9 mouse cellular contexts compared by ENCODE assay signal in genomic region chr16:72614898-72615297, GRCm38 (mm10).
A peak's percentile ranks its signal among the peaks of the same experiment; 100 is the strongest.
DNase-seq lines count a peak whose midpoint lies in the region; ATAC-seq and TF ChIP-seq lines count a peak whose summit lies in the region.
"Had no signal": no experiment of that assay in that cellular context is flagged by ENCODE, and none has a peak within 500 bp of the region (broad histone marks: within the 10 kb centered on the region; RNA-seq: fewer than 3 reads in every experiment).

No protein-coding gene starts in this region.

- ATAC-seq in midbrain, embryonic 13.5 days: peak; percentile 61; the same call in 1 of the 2 replicates

- no peaks in the 10 kb centered on the region for H3K9me3 ChIP-seq in MEL (replicated peaks; ENCODE audit: insufficient read depth, low read length)
- no peaks in the 10 kb centered on the region for H3K9me3 ChIP-seq in midbrain, embryonic 13.5 days
- H3K9me3 ChIP-seq: embryonic facial prominence, embryonic 12.5 days had no signal

- no peaks in the 10 kb centered on the region for H3K79me2 ChIP-seq in MEL (ENCODE audit: control insufficient read depth, insufficient read depth, low read length, poor library complexity)

- no peak overlapping the region for H3K27ac ChIP-seq in layer of hippocampus, adult 2 months
- no peak overlapping the region for H3K27ac ChIP-seq in MEL (ENCODE audit: control insufficient read depth, low read depth, low read length)
- H3K27ac ChIP-seq in midbrain, embryonic 13.5 days: no peak overlapping the region
- H3K27ac ChIP-seq: embryonic facial prominence, embryonic 12.5 days had no signal

- no peak overlapping the region for H3K4me3 ChIP-seq in layer of hippocampus, adult 2 months
- no peak overlapping the region for H3K4me3 ChIP-seq in MEL (ENCODE audit: control insufficient read depth in 1 of 2, insufficient read depth in 1 of 2, low read depth in 2 of 2, low read length in 2 of 2)
- H3K4me3 ChIP-seq in midbrain, embryonic 13.5 days (replicated peaks): no peak overlapping the region
- H3K4me3 ChIP-seq: embryonic facial prominence, embryonic 12.5 days had no signal

- no peak overlapping the region for H3K9ac ChIP-seq in MEL (ENCODE audit: control insufficient read depth, low read depth, low read length, poor library complexity, severe bottlenecking)
- H3K9ac ChIP-seq in midbrain, embryonic 13.5 days (replicated peaks): no peak overlapping the region
- H3K9ac ChIP-seq: embryonic facial prominence, embryonic 12.5 days had no signal

- no peak overlapping the region for H3K4me2 ChIP-seq in midbrain, embryonic 13.5 days (replicated peaks)
- H3K4me2 ChIP-seq: embryonic facial prominence, embryonic 12.5 days had no signal

- no peak for TF ChIP-seq POLR2A in MEL (IDR thresholded peaks at IDR 0.05; ENCODE audit: control insufficient read depth in 1 of 2, insufficient read depth in 1 of 2, low read depth in 1 of 2, low read length in 2 of 2, poor library complexity in 1 of 2)

- WGBS in midbrain, embryonic 13.5 days: 2% methylated on average over 1 of the region's 1 CpGs

- peak; percentile 15 for TF ChIP-seq RAD21 in MEL (IDR thresholded peaks at IDR 0.05; ENCODE audit: low read depth, low read length)

- no peaks in the 10 kb centered on the region for H3K4me1 ChIP-seq in MEL (ENCODE audit: control insufficient read depth in 1 of 2, insufficient read depth in 2 of 2, low read length in 2 of 2)
- H3K4me1 ChIP-seq in midbrain, embryonic 13.5 days (replicated peaks): peaks cover 15% of the 10 kb centered on the region
- H3K4me1 ChIP-seq: embryonic facial prominence, embryonic 12.5 days had no signal

- H3K27me3 ChIP-seq in MEL (ENCODE audit: control insufficient read depth in 1 of 2, insufficient read depth in 2 of 2, low read length in 2 of 2): no peaks in the 10 kb centered on the region; a peak in 1 of 4 replicates
- H3K27me3 ChIP-seq in midbrain, embryonic 13.5 days: no peaks in the 10 kb centered on the region

- TF ChIP-seq EP300 in MEL (IDR thresholded peaks at IDR 0.05; ENCODE audit: low read depth in 1 of 2, low read length in 2 of 2): no peak

- peak; percentile 81 for TF ChIP-seq CTCF in layer of hippocampus, adult 2 months (conservative IDR thresholded peaks at IDR 0.05)
- peak in 2 of 3 experiments; percentile 4 to 21; a peak in 1 of 6 replicates for TF ChIP-seq CTCF in MEL (IDR thresholded peaks at IDR 0.05 in 2 of 3, conservative IDR thresholded peaks at IDR 0.05 in 1 of 3; ENCODE audit: control insufficient read depth in 1 of 3, insufficient read depth in 1 of 3, low read depth in 2 of 3, low read length in 3 of 3, poor library complexity in 1 of 3, severe bottlenecking in 1 of 3)

- no peak for DNase-seq in layer of hippocampus, adult 2 months (ENCODE audit: low spot score in 2 of 2)
- DNase-seq in layer of hippocampus, postnatal 10 days (ENCODE audit: low spot score in 2 of 2): no peak
- no peak for DNase-seq in MEL (ENCODE audit: low read depth, low spot score)
- DNase-seq in embryo, embryonic 10.5 days (ENCODE audit: low spot score): peak; percentile 66
- no peak for DNase-seq in adrenal gland, adult 18-20 months (ENCODE audit: low spot score in 2 of 2)
- no peak for DNase-seq in heart, adult 8-10 months (ENCODE audit: low spot score)
- DNase-seq: thymus, adult 18-20 months had no signal

- H3K36me3 ChIP-seq in MEL (ENCODE audit: control insufficient read depth in 1 of 2, insufficient read depth in 2 of 2, low read length in 2 of 2): no peaks in the 10 kb centered on the region
- H3K36me3 ChIP-seq in midbrain, embryonic 13.5 days: no peaks in the 10 kb centered on the region
- H3K36me3 ChIP-seq: embryonic facial prominence, embryonic 12.5 days had no signal

TF ChIP-seq in MEL, 35 proteins besides CTCF, POLR2A, EP300 and RAD21:
- no peak for TF ChIP-seq MYC (IDR thresholded peaks at IDR 0.05; ENCODE audit: low read depth, low read length)
- TF ChIP-seq SMC3 (IDR thresholded peaks at IDR 0.05; ENCODE audit: low read depth, low read length): peak; percentile 28; the same call in 1 of the 2 replicates
